Mouse (Mus musculus): ENCODE results near the gene Gm28557. TPM values are rescaled to one million over a fixed set of nuclear protein-coding genes. Genes with fewer than 3 reads are reported as not detected.
"Not testable (repeated sequence)": the region's sequence is repeated elsewhere in the genome, so short reads cannot be mapped to it uniquely, and the experiment has no call there.

Gene Gm28557
- total RNA-seq (2017) = 0.98 and 5.4 TPM in 2 replicates

DNA sequence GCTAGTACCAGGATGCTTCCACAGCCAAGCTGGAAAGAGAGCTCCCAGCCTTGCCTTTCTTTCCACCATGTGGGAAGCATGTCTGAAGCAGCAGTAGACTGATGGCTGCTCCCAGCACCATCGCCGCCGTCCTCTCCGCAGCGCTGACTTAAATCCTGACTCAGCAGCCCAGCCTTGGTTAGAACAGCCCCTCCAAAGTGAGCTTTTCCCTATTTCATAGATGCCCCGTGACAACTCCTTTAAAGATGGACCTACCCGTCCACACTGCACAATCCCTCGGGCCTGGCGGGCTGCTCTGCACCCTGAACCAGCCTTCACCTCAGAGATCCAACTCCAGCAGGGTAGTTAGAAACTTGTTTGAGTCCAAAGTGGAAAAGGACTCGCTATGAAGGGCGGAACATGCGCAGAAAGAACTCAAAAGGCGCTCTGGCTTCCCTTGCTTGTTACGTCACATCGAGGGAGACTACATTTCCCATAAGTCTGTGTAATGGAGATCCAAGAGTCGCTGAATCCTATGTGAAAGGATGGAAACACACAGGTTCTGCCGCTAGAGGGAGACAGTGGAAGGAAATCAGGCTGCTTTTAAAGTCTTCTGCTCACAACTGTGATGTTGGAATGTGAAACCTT is at the start of gene Gm28557:
Gene Gm28557 (minus strand): TSS at position 411 of the 627 bp plus-strand sequence.
- ATAC-seq (ENCODE audit: extremely low read depth, insufficient number of reproducible peaks, low FRiP score, poor library complexity, severe bottlenecking) = peak; percentile 98

DNA sequence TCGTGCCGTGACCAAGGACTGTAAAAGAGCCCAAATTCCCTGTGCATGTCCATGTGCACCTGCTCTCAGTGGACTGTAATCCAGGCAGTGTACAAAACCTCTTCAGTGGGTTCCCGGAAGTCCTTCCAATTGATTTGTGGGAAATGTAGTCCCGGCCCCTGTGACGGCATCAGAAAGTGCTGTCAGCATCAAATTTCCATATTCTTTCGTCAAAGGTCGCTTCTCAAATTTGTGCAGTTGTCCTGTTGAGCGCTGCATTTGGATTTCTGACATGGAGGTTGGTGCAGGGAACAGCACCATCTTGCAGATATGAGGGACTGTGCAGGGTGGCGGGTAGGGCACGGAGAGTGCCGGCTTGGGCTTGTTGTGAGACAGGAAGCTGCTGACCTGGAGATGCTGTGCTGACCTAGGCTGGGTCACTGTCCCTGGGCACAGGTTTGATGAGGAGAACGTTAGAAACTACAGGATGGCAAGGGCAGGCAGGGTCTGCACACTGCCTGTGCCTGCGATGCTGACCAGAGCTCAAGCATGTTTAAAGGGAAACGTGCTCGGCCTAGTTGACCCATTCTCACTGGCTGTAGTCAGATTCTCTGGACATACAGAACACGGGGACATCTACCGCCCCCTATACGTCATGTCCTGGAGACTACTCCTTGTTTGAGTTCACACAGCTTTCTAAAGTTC is 19.8 kb upstream of the Gm28557 start:
- ATAC-seq (ENCODE audit: extremely low read depth, insufficient number of reproducible peaks, low FRiP score, poor library complexity, severe bottlenecking) = peak; percentile 95

DNA sequence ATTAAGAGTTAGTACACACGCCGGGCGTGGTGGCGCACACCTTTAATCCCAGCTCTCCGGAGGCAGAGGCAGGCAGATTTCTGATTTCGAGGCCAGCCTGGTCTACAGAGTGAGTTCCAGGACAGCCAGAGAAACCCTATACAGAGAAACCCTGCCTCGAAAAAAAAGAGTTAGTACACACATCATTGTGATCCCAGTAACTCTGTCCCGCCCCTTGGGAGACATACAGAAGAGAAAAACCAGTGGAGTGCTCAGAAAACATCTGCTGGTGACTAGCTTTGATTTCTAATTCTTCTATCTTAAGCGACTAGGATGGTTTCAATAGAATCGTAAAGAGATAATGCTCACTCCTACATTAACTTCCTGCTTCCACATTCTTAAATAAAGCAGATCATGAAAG is 19.1 kb upstream of the Gm28557 start:
- ATAC-seq (ENCODE audit: extremely low read depth, insufficient number of reproducible peaks, low FRiP score, poor library complexity, severe bottlenecking) = not testable (repeated sequence)

DNA sequence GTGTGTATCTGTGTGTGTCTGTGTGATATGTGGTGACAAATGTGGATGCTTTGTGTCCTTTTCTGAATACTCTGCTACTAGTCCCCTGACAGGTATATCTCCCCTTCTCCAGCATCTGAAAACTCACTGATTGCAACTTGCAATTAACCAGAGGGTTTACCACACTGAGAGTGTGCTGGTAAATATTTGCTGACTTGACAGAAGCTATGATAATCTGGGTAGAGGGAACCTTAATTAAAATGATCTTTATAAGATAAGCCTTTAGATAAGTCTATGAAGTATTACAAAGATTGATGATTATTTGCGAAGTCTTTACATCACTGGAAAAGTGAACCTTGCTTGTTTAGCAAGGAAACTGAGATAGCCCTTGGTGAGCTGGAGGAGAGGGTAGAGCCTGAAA is 16.1 kb upstream of the Gm28557 start:
- ATAC-seq (ENCODE audit: extremely low read depth, insufficient number of reproducible peaks, low FRiP score, poor library complexity, severe bottlenecking) = no peak

DNA sequence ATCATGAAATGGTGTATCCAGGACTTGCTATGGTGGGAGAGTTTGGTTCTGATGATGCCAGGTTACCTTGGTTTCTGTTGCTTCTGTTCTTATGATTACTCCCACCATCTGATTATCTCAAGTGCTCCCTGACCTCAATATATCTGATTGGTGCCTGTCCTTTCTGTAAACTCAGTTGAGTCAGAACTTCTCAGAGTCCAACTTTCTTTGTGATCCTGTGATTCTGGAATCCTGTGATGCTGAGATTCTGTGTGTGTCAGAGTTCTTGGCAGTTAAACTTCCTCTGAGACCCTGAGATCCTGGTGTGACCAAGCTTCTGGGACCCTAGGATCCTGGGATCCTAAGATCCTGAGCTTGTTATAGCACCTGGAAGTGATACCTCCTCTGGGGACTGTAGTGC is 13.0 kb upstream of the Gm28557 start, which contains the start of gene Zfp759:
Gene Zfp759 (plus strand): TSS at position 301 of the 400 bp plus-strand sequence.
- not testable (repeated sequence) for ATAC-seq (ENCODE audit: extremely low read depth, insufficient number of reproducible peaks, low FRiP score, poor library complexity, severe bottlenecking)

DNA sequence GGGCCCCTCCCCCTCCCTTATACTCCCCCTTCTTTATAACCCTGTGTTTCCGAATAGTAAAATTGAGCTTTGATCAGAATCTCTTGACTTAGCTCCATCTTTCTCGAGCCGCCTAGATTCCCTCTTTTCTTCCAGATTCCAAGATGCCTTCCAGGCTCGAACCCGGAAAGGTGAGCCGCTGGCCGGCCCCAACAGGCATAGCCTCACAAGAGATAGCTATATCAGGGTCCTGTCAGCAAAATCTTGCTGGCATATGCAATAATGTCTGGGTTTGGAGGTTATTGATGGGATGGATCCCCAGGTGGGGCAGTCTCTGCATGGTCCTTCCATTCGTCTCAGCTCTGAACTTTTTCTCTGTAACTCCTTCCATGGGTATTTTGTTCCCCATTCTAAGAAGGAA is 7.8 kb upstream of the Gm28557 start, which contains the start of gene Rslcan18:
Gene Rslcan18 (minus strand): TSS at position 101 of the 400 bp plus-strand sequence.
- not testable (repeated sequence) for ATAC-seq (ENCODE audit: extremely low read depth, insufficient number of reproducible peaks, low FRiP score, poor library complexity, severe bottlenecking)

DNA sequence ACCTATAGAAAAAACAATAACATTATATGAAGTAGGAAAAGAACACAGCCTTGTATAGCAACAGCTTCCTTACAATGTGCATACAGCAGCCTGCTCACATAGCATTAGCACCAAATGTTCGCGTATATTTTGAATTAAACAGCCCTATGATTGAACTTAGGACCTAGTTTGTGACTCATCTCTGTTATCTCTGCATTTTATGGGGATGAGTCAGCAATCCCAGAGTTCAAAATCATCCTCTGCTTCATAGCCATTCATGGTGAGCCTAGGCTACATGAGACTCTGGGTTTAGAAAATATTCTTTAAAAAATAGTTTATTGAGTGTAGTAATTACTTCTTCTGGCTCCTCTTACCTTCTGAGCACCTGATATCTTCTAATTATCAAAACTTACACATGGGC is 4.9 kb upstream of the Gm28557 start:
- ATAC-seq (ENCODE audit: extremely low read depth, insufficient number of reproducible peaks, low FRiP score, poor library complexity, severe bottlenecking) = no peak

DNA sequence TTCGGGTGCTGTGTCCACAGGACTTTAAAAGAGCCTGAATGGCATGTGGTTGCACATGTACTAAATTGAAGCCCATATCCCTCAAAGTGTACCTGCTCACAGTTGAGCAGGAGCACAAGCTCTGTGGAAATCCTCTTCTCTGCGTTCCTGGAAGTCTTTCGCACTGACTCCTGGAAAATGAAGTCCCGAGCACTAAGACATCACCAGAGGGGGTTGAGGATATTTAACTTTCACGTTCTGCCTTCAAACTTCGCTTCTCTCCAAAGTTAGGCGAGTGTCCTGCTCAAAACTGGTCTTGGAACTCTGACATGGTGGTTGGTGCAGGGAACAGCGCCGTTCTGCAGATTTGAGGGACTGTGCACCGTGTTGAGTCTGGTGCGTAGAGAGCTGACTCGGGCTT is 3.7 kb upstream of the Gm28557 start:
- ATAC-seq (ENCODE audit: extremely low read depth, insufficient number of reproducible peaks, low FRiP score, poor library complexity, severe bottlenecking) = no peak

DNA sequence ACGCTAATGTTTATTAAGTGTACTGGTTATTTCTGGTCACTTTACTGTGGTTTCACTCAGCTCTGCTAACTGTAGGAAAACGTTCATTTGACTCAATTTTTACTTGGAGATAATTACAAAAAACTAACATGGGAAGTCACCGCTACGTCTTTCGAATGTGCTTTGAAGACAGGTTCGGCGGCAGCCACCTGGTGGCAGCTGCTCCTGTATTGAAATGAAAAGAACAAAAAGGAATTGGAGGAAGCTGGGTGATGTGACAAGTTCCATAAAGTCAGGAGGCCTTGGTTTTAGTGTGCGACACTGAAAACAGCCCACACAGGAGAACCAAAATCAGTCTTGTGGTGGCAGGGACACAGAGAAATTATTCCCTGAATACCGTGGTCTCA is 410 bp upstream of the Gm28557 start:
- peak; percentile 63 for ATAC-seq (ENCODE audit: extremely low read depth, insufficient number of reproducible peaks, low FRiP score, poor library complexity, severe bottlenecking)

DNA sequence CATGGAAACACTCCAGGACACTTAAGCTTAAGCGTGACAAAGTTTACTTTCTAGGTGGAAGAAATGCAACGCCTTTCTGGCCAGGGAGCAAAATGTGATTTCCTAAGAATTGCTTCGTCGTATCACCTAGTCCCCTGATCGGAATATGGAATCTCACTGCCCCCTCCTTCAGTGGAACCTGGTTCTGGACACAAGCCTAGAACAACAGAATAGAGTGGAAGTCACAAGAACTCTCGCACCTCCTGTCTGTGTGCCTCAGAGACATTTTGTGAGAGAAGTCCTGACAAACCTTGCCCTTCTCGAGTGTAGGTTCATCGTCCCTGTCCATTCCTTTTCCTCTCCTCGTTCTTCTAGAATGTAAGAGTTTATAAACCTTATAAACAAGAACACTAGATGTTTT is 723 bp downstream of the Gm28557 start:
- no peak for ATAC-seq (ENCODE audit: extremely low read depth, insufficient number of reproducible peaks, low FRiP score, poor library complexity, severe bottlenecking)

DNA sequence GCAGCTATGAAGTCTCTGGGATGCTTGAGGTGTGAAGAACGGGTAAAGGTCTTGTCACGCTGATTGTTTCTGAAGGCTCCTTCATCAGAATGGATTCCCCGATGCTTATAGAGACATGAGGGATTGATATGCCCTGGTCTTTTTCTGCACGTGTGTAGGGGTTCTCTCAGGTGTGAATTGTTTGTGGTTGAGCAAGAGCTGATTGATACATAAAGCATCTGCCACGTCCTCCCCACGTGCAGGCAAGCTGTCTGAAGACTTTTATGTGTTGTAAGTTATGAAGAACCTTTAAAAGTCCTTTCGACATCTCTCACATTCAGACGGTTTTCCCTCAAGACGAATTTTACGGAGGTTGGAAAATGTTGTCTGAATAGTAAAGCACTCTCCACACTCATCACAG is 10.5 kb downstream of the Gm28557 start, which contains the start of gene Zfp708:
Gene Zfp708 (minus strand): TSS at position 101 of the 400 bp plus-strand sequence.
- ATAC-seq (ENCODE audit: extremely low read depth, insufficient number of reproducible peaks, low FRiP score, poor library complexity, severe bottlenecking) = no peak

DNA sequence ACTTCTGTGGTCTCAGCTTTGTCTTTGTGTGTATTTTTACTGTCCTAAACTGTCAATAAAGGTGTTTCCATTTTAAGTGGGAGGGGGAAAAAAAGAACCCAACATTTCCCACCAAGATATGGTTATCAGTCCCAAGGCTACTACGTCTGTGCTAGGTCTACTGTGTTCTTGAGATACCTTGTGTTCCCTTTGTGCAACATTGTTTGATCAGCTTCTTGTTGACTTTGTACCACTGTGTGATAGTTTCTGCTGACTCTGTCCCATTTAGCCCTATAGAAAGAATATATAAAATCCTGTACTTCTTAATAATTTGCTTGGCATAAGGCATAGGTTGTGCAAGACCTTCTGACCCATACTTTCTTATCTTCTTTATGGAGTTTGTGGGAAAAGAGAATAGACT is 18.2 kb downstream of the Gm28557 start:
- ATAC-seq (ENCODE audit: extremely low read depth, insufficient number of reproducible peaks, low FRiP score, poor library complexity, severe bottlenecking) = no peak

DNA sequence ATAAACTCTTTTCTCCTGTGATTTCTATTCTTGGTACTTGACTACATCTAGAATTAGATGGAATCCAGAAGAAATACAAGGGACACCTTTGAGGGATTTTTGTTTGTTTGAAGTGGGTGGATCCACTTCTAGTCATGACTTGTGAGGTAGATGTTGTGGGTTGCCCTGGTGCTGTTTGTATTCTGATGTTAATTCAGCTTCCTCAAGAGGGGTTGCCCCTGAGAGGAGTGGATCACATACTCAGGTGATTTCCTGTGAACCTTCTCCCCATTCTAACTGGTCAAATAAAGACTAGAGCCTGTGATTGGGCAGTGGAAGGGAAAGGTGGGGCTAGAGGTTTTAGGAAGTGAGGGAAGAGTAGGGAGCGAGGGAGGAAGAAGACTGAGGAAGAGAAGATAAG is 26.5 kb downstream of the Gm28557 start:
- no peak for ATAC-seq (ENCODE audit: extremely low read depth, insufficient number of reproducible peaks, low FRiP score, poor library complexity, severe bottlenecking)

DNA sequence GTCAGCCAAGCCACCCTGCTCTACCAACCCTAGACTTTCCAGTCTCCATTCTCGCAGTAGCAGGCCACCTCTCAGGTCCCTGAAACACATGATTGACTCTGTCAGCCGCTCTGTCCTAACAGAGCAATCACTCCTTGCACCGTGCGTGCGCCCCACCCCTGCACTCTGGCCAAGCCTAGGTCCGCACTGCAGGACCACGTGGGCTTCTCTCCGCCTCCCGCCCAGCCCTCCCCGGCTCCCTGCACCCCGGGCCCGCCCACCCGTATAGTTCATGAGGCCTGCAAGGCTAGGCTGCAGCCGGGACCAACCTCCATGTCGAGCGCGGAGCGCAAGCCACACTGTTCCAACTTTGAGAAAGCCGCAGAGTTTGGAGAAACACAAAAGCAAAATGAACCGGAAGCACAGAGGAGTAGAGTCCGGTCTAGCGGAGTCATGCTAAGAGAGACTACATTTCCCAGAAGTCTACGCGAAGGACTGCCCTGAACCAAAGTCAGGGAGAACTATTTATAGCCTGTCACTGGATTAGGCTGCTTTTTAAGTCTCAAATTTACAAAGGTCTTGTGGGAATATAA is 27.2 kb downstream of the Gm28557 start:
- peak; percentile 83 for ATAC-seq (ENCODE audit: extremely low read depth, insufficient number of reproducible peaks, low FRiP score, poor library complexity, severe bottlenecking)

DNA sequence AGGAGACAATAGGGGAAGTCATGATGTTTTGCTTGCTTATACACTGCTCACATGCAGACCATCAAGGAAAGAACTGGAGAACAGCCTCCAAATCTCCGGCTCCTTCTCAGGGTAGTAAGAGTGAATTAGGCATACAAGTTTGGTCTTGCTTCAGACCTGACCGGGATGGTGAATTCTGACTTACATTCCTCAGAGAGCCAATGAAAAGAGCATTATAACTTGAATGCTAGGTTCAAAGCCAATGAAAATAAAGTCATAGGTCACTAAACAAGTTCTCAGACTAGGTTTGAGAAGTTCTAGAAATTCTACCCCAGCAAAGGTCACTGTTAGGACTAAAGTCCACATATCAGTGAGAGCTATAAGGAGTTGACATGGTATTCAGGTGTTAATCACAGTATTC is 31.2 kb downstream of the Gm28557 start:
- ATAC-seq (ENCODE audit: extremely low read depth, insufficient number of reproducible peaks, low FRiP score, poor library complexity, severe bottlenecking) = no peak

DNA sequence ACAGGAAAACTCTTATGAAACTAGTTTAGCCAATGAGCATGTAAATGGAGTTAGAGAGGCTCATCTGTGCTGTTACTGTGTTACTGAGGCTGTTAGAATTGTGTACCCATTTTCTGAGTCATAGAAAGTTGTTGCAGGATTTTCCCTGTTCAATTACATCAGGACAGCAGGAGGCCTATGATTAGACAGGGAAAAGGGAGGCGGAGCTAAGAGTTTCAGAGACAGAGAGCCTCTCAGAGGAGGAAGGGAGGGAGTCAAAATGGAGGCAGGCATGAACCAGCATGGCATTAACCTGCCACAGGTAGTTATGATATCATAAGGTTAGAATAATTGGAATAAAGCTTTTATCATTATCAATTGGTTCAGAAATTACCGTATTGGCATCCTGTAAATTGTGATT is 35.6 kb downstream of the Gm28557 start:
- no peak for ATAC-seq (ENCODE audit: extremely low read depth, insufficient number of reproducible peaks, low FRiP score, poor library complexity, severe bottlenecking)

DNA sequence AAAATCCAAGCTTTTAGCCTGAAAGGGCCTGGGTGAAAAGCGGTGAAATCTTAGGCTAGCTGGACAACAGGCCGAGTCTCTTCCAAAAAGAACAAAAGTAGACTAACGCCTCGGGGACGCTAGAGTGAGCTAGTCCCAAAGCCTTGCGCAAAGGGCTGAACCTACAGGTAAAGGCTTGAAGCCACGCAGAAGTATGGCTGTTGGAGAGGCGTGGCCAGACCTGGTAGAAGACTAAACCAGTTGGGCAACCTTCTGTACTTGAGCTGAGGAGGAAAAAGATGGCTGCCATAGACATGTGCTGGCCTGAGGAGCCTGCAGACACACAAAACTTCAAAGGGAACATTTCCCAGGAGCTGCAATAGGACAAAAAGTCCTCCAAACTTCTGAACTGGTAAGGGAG is 43.0 kb downstream of the Gm28557 start:
- no peak for ATAC-seq (ENCODE audit: extremely low read depth, insufficient number of reproducible peaks, low FRiP score, poor library complexity, severe bottlenecking)

DNA sequence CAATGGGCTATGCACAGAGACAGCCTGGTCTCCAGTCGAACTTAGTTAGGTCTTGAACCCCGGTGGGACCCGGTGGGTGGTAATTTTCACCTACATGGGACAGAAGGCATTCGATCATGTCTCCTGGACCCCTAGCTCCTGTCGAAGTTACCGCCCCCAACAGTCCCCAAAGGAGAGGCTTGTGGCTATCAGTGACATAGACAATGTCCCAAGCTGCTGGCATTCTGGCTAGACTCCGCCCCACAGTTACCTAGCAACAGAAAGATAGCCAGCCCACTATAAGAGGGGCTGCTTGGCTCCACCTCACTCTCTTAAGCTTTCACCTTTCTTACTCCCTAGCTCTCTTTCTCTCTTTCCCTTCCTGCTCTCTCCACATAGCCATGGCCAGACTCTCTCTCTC is 46.0 kb downstream of the Gm28557 start:
- no peak for ATAC-seq (ENCODE audit: extremely low read depth, insufficient number of reproducible peaks, low FRiP score, poor library complexity, severe bottlenecking)

DNA sequence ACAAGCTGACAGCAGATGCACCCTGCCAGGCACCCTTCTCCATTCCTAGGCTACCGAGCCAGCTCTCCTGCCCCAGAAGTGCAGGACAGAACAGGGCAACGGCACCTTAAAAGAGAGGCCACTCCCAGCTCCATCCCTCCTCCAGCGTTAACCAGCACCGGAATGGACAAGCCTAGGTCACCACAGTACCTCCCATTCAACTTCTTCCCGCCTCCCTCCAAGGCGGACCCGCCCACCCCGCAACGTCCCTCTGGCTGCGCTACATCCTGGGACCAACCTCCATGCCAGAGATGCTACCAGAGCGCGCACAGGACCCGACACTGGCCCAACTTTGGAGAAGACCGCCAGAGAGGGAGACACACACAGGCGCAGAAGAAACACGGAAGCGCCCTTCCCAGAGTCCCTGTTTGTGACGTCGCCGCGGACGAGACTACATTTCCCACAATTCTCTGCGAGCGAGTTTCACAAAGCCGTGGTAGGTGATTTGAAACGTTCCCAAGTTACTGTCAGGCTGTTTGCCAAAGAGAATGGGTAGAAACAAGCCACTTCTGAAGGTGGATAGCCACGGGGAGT is 47.5 kb downstream of the Gm28557 start, which contains the start of gene Zfp712:
Gene Zfp712 (minus strand): TSS at position 385 of the 573 bp plus-strand sequence.
- ATAC-seq (ENCODE audit: extremely low read depth, insufficient number of reproducible peaks, low FRiP score, poor library complexity, severe bottlenecking) = peak; percentile 92

Measured in neutrophil, adult 5-6 weeks (primary cell).